Mouse (Mus musculus): ENCODE measurements at regions not wholly inside any gene's neighbourhood (a gene's known extent, or its start where the extent isn't known, plus 50 kb on each side); places are given as distances from the start of the nearest gene placed in this dataset.

DNA sequence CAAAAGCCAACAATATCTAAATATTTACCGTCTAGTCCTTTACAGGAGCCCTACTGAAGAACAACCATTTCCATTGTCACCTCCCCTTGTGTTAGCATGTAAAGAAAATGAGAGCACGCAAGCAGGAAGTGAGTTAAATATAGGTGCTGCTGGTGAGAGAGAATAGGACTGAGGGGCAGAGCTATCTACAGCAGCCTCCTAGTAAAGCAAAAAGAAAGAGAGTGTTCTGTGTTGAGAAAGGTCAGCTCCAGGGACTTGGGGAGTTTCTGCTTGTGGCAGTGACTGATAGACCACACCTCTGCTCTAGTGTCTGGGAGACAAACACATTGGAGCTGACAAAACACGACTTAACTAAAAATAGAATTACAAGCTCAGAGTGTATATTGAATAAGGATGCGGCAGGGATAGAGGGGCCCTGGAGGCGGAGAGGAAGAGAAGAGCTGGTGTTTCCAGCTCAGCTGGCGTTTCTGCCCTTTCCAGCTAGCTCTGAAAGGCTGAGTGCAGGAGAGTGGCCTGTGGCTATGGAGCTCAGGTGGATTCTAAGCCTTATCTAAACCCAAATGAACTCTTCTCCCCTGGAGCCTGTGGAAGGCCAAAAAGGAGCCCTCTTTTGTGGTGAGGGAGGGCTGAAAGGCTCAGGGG lies 752.4 kb downstream of the Utrn start:
- TF ChIP-seq CTCF (IDR thresholded peaks at IDR 0.05; ENCODE audit: insufficient read depth, low read depth, low read length) (no peak), POLR2A (IDR thresholded peaks at IDR 0.05; ENCODE audit: insufficient read depth, low read depth, low read length) (no peak)
